Mouse (Mus musculus) ES-Bruce4 (cell line): Measurements from ENCODE around the gene Rtn1.

Source experiments
- CTCF ChIP-seq: IDR thresholded peaks from one replicate; pipeline ENCODE4 v1.8.1; 2011; ENCODE audit warnings: low read depth, low read length
- EP300 ChIP-seq: IDR thresholded peaks from 2 replicates; pipeline ENCODE4 v1.6.1; 2011; ENCODE audit warnings: low read depth, low read length; ENCODE audit not compliant: insufficient read depth

GRCm38 (mm10) chr12:72305421-72305820 is 103.4 kb downstream of the Rtn1 start:
- TF ChIP-seq CTCF (no peak), EP300 (no peak)
